Mouse (Mus musculus) lung, adult 18-20 months (tissue): Measurements from ENCODE around the gene Gpd2.

Experiments
- DNase-seq, 2 experiments: peaks; one replicate each; pipeline ENCODE4 v3.0.0; 2022; ENCODE audit warnings: mixed read lengths in 2 of 2

Gpd2 gene

DNA sequence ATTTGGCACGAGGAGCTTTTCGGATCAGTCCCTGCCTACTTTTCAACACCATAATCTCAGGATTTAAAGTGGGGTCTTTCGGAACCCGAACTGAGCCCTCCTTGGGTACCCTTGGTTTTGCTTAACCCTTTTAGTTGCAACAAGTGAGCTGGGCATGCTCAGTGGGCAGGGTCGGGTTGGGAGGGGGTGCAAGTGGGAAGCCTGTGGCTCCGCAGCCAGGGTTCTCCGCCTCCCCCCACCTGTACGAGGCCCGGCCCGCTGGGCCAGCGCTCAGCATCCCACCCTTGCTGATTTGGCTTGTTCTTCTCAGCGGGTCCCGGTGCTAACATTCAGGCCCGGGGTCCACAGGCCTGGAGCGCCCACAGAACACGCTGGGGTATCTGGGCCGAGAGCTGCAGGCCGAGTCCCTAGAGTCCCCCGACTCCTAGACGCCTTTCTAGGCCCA is at the start of gene Gpd2:
Gene Gpd2, plus strand, starts transcription at position 161 of the 445 bp plus-strand sequence.
- no peak for DNase-seq

GRCm38 (mm10) chr2:57188237-57188636 is 49.2 kb upstream of the Gpd2 start:
- DNase-seq = no peak

DNA sequence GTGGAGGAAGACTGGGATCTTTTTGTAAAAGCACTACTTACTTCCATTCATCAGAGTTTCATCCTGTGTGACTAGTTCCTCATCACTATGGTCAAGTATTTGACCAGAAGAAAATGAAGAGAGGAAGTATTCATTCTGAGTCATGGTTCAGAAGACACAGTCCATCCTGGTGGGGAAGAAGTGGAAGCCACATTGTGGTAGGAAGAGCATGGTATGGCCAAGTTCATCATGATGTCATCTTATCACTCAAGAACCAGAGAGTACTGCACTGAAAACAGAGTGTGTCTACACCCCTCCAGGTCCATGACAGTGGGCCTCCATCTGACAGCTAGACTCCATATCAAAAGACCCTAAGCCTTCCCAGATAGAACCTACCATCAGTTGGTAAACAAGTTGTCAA is 46.6 kb upstream of the Gpd2 start:
- no peak for DNase-seq

DNA sequence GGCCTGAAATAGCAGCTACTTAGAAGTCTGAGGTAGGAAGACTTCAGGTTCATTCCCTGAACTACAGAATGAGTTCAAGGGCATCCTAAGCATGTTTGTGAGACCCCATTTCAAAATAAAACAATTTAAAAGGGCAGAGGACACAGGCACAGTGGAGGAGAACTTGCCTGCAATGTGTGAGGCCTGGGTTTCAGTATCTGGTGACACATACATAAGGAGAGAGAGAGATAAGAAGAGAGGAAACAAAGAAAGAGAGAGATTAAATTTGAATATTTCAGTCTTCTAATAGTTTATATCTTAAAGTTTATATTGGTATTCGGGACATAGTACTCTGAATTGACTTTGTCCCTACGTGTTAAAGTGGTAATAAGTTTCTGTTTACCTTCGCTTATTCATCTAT is 38.4 kb upstream of the Gpd2 start:
- no peak for DNase-seq

- DNase-seq = no peak
These were observed 28.9 kb upstream of the Gpd2 start for GRCm38 (mm10) chr2:57208472-57209083.

GRCm38 (mm10) chr2:57211049-57212001 is 26.1 kb upstream of the Gpd2 start:
- no peak for DNase-seq

DNA sequence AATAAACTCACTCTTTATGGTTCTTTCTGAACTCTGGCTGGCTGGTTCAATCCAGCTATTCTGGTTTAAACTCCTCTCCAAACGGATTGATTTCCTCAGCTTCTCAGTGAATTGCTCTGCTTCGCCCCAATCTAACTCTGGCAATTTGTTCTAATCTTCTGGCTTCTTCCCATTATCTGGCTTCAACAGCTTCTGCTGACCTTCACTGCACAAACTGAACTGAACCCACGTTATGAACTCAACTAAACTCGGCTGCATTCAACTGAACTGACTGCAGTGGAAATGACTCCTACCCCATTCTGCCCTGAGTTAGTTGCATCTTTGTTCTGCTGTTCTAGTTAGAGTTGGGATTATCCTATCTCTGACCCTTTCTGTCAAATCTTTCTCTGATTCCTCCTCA is 24.1 kb upstream of the Gpd2 start:
- no peak for DNase-seq

DNA sequence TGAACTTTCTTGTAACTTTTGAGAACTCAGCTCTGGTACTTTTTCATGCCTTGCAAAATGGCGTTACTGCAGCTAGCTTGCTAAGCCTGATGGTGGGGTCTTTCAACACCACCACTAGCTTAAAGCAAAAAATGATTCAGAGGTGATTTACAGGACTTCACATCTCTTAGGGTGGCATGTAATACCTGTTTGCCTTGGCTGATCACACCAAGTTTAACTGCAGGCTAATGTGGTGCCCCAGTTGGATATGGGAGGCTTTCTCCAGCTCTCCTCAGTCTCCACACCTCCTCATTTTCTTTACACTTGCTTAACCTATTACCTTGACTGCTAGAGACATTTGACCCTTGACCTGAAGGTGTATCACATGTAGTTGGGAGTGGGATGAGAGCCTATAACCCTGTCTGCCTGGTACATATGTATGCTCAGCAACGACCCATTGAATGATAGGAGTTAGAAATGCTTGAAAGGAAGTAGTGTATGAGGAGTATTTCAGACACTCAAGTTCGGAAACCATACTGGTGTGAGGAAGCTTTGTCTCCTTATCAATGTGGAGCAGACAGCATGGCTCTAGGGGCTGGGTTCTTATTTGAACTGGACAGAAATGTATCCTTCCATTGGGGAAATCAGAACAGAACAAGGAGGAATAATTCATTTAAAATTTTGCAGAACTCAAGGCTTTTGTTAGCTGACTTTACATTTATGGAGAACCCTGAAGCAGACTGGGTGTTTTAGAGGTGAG is 14.0 kb upstream of the Gpd2 start:
- no peak for DNase-seq

DNA sequence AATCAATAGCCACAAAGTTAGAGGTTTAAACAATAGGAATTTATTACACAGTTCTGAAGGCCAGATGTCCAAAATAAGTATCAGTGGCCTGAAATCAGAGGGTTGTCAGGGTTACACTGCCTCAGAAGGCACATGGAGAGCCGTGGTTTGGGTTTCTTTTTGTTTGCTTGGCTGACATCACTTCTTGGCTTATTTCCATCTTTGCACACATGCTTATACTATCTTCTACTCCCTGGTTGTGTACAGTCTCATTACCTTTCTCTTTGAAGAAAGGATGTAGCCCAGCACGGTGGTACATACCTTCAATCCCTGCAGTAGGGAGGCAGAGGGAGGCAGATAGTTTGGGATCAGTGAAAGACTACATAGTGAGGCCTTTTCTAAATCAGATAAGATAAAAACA is 12.2 kb upstream of the Gpd2 start:
- no peak for DNase-seq

GRCm38 (mm10) chr2:57227425-57227824 is 10.0 kb upstream of the Gpd2 start:
- no peak for DNase-seq

DNA sequence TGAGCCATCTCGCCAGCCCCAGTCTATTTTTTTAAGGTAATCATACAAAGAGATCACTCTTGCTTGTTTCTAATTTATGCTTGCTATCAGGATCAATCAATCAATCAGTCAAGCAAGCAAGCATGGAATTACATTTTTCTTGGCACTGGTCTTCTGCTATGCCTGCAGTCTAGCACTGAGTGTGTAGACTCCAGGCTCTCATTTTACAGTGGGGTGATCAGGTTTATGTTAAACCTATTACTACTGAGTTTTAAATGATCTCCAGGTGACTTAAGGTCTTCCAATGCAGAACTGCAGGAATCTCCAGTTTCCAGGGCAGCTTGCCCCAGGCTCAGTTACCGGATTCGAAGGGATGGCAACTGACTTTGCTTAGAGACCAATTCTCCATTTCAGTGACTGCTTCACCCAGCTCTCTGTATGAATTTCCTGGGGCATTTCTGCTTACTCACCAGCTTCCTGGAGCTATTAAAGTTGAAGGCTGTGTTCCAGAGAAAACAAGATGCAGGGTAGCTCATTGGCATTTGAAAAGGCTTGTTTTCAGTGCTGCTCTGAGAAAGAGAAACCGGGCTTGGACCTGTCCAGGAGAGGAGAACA is 7.7 kb upstream of the Gpd2 start:
- no peak for DNase-seq

DNA sequence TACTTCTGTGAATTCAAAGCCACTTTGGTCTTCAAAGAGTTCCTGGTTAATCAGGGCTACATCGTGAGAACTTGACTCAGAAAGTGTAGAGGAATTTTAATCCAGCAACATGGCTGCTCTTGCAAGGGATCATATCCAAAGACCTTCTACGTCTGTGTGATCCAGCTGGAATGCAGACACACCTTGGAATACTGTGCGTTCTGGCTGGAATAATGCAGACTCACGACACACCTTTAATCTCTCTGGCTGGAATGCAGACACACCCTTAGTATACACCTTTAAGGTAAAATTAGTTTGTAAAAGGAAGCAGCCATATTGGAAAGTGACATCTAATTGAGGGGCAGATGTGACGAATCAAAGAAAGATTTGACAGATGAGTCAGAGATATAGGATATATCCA is 6.0 kb upstream of the Gpd2 start:
- DNase-seq = no peak

DNA sequence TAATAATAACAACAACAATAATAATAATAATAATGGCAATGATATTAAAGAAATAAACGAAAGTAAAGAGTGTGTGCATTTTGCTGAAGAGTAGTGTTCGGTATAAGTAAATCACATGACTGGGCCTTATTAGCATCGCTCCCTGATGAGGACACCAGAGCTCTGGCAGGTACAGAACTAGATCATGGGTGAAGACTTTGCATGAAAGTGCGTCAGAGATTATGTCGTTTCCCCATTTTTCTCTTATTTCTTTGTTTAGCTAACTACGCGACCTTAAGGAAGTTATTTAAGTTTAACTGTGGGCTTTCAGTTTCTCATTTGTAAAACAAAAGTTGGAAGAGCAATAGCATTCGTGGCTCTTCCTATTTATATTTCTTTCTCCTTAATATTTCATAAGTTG is 5.1 kb upstream of the Gpd2 start:
- no peak for DNase-seq

DNA sequence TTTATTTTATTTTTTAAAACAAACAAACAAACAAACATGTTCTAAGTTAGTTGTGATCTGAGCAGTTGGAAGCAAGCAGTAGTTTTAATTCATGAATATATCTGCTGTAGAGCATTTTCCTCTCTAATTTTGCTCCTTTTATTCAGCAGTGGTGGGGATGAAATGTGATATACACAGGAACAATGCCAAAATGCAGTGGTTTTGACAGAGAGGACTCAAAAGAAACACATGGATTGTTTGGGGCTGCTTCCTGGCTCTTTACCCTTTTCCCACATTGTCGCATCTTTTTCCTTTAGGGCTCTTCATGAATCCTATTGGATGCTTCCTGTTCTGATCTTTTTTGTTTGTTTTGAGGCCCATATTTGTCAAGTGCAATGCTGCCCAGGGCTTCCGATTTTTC is 1.2 kb upstream of the Gpd2 start:
- DNase-seq = no peak

GRCm38 (mm10) chr2:57237026-57237425 is 409 bp upstream of the Gpd2 start:
- DNase-seq = no peak

- DNase-seq = peak; percentile 93 to 95
These were observed 632 bp downstream of the Gpd2 start for GRCm38 (mm10) chr2:57237920-57238613.

- DNase-seq = peak; percentile 32 to 55
These were observed 1.3 kb downstream of the Gpd2 start for GRCm38 (mm10) chr2:57238614-57239165.

DNA sequence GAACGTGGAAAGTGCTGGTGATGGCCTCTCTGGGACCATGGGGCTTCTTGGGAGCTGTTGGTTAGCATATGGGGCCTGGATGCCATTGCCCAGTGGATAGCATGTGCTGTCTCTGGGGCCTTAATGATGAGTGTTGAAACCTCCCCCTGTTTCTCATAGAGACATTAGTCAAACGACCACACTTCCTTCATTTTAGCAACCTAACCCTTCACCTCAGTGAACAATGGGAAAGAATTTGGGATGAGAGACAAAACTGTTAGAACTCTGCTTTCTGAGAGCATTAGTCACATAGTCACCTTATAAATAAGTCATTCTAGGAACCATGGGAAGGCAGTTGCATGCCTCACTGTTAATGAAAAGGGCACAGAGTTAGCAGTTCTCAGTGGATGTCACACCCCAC is 1.9 kb downstream of the Gpd2 start:
- no peak for DNase-seq

DNA sequence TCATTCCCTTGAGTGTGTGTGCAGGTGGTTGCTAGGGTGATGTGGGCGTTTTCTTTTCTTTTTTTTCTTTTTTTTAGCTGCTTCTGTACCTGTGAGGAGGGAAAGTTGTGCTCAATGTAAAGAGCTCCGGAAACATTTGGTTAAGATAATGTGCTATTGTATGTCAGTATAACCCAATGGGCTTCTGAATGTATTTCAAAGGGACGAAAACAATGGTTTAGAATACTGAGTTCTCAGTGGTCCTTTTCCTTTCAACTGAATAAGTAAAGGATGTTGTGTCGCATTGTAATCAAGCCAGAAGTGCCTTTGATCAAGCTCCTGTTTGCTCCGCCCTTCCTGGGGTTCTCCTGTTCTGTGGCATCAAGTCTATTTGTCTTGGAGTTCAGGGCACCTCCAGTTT is 6.6 kb downstream of the Gpd2 start:
- DNase-seq = no peak

GRCm38 (mm10) chr2:57245721-57246328 is 8.4 kb downstream of the Gpd2 start:
- peak; percentile 33 to 61 for DNase-seq

DNA sequence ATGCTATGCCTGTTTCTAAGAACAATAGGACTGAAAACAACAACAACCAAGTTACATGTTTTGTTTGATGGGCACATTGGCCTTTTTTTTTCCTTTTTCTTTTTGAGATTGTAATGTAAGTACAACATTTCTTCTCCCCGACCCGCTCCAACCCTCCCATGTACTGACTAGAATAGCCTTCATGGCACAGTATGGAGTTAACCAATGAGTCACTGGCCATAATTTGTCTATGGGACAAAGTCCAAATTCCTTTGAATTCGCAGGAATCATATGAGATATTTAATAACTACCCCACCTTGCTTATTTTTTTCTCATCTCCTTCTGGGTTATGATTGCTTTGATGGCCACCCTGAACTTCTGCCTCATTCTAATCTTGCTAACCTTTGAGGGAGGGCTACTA is 12.7 kb downstream of the Gpd2 start:
- DNase-seq = no peak
